Mouse (Mus musculus): ENCODE data around the gene Adgrg3. TPM values are rescaled to one million over a fixed set of nuclear protein-coding genes. Genes with fewer than 3 reads are reported as not detected.

Gene Adgrg3
- total RNA-seq (2014; fragmentation: Nextera tagmentation), result not detected in 2 replicates
- 0.17 and 0.49 TPM in 2 replicates for total RNA-seq (2017)
- 0.10 and 0.12 TPM in 2 replicates for polyA plus RNA-seq (2012)

- ATAC-seq (ENCODE audit: extremely low read depth, insufficient number of reproducible peaks, low FRiP score, poor library complexity, severe bottlenecking) (no peak), DNase-seq (ENCODE audit: low spot score) (no peak)
- H3K36me3 ChIP-seq (replicated peaks), result peaks cover 43% of the 10 kb centered on the region
- H3K9me3 ChIP-seq (replicated peaks), result no peaks in the 10 kb centered on the region
- peaks cover 25% of the 10 kb centered on the region for H3K4me1 ChIP-seq (ENCODE audit: insufficient read depth, low read depth, low read length)
- H3K4me3 ChIP-seq (ENCODE audit: low read depth, low read length), result no peak within 1 kb of the TSS
- TF ChIP-seq GATA2 (IDR thresholded peaks at IDR 0.05; ENCODE audit: borderline replicate concordance, low read depth, low read length) (no peak), TAL1 (conservative IDR thresholded peaks at IDR 0.05; ENCODE audit: low read depth, low read length) (no peak), POLR2AphosphoS5 (IDR thresholded peaks at IDR 0.05; ENCODE audit: insufficient replicate concordance, low read depth, low read length) (no peak), CTCF (IDR thresholded peaks at IDR 0.05; ENCODE audit: low read depth, low read length) (no peak), GATA1 (IDR thresholded peaks at IDR 0.05; ENCODE audit: borderline replicate concordance, low read length) (no peak)
- peaks cover 13% of the 10 kb centered on the region for H3K27me3 ChIP-seq (ENCODE audit: insufficient read depth, low read length)
Measured at GRCm38 (mm10) chr8:95017451-95017850, at the start of gene Adgrg3. Adgrg3 (plus strand) TSS chr8:95017692.

- Histone ChIP-seq H3K4me3 (ENCODE audit: low read depth, low read length) (no peak overlapping the region), H3K4me1 (ENCODE audit: insufficient read depth, low read depth, low read length) (peaks cover 92% of the 10 kb centered on the region), H3K36me3 (replicated peaks) (no peaks in the 10 kb centered on the region), H3K9me3 (replicated peaks) (no peaks in the 10 kb centered on the region), H3K27me3 (ENCODE audit: insufficient read depth, low read length) (no peaks in the 10 kb centered on the region)
- ATAC-seq (ENCODE audit: extremely low read depth, insufficient number of reproducible peaks, low FRiP score, poor library complexity, severe bottlenecking) (no peak), DNase-seq (ENCODE audit: low spot score) (no peak)
- TF ChIP-seq GATA1 (IDR thresholded peaks at IDR 0.05; ENCODE audit: borderline replicate concordance, low read length) (no peak), CTCF (IDR thresholded peaks at IDR 0.05; ENCODE audit: low read depth, low read length) (no peak), POLR2AphosphoS5 (IDR thresholded peaks at IDR 0.05; ENCODE audit: insufficient replicate concordance, low read depth, low read length) (no peak), GATA2 (IDR thresholded peaks at IDR 0.05; ENCODE audit: borderline replicate concordance, low read depth, low read length) (no peak), TAL1 (conservative IDR thresholded peaks at IDR 0.05; ENCODE audit: low read depth, low read length) (no peak)
Measured at GRCm38 (mm10) chr8:94973270-94973669, 44.2 kb upstream of the Adgrg3 start.

GRCm38 (mm10) chr8:94973786-94974185 is 43.7 kb upstream of the Adgrg3 start:
- no peak for TF ChIP-seq POLR2AphosphoS5 (IDR thresholded peaks at IDR 0.05; ENCODE audit: insufficient replicate concordance, low read depth, low read length)
- no peak for TF ChIP-seq TAL1 (conservative IDR thresholded peaks at IDR 0.05; ENCODE audit: low read depth, low read length)
- no peak for DNase-seq (ENCODE audit: low spot score)
- peaks cover 94% of the 10 kb centered on the region for H3K4me1 ChIP-seq (ENCODE audit: insufficient read depth, low read depth, low read length)

GRCm38 (mm10) chr8:94974467-94975165 is 42.9 kb upstream of the Adgrg3 start, which contains the start of gene Adgrg1:
Adgrg1 (plus strand) TSS chr8:94974751.
- H3K4me1 ChIP-seq (ENCODE audit: insufficient read depth, low read depth, low read length), result peaks cover 96% of the 10 kb centered on the region
- DNase-seq (ENCODE audit: low spot score) (no peak), ATAC-seq (ENCODE audit: extremely low read depth, insufficient number of reproducible peaks, low FRiP score, poor library complexity, severe bottlenecking) (no peak)
- H3K4me3 ChIP-seq (ENCODE audit: low read depth, low read length), result peak within 1 kb of the TSS; percentile 11; the same call in 1 of the 2 replicates
- no peaks in the 10 kb centered on the region for H3K9me3 ChIP-seq (replicated peaks)
- H3K36me3 ChIP-seq (replicated peaks), result peaks cover 2% of the 10 kb centered on the region
- TF ChIP-seq GATA2 (IDR thresholded peaks at IDR 0.05; ENCODE audit: borderline replicate concordance, low read depth, low read length), result no peak
- no peaks in the 10 kb centered on the region for H3K27me3 ChIP-seq (ENCODE audit: insufficient read depth, low read length)

More at GRCm38 (mm10) chr8:94973786-94974185, 43.7 kb upstream of the Adgrg3 start:
- no peak for ATAC-seq (ENCODE audit: extremely low read depth, insufficient number of reproducible peaks, low FRiP score, poor library complexity, severe bottlenecking)
- Histone ChIP-seq H3K27me3 (ENCODE audit: insufficient read depth, low read length) (no peaks in the 10 kb centered on the region), H3K4me3 (ENCODE audit: low read depth, low read length) (no peak overlapping the region), H3K9me3 (replicated peaks) (no peaks in the 10 kb centered on the region), H3K36me3 (replicated peaks) (no peaks in the 10 kb centered on the region)

GRCm38 (mm10) chr8:94976651-94977417 is 40.7 kb upstream of the Adgrg3 start:
- Histone ChIP-seq H3K4me1 (ENCODE audit: insufficient read depth, low read depth, low read length) (peaks cover 96% of the 10 kb centered on the region), H3K4me3 (ENCODE audit: low read depth, low read length) (peak overlapping the region; percentile 68), H3K27me3 (ENCODE audit: insufficient read depth, low read length) (no peaks in the 10 kb centered on the region), H3K9me3 (replicated peaks) (no peaks in the 10 kb centered on the region), H3K36me3 (replicated peaks) (peaks cover 14% of the 10 kb centered on the region)
- ATAC-seq (ENCODE audit: extremely low read depth, insufficient number of reproducible peaks, low FRiP score, poor library complexity, severe bottlenecking), result no peak
- TF ChIP-seq GATA1 (IDR thresholded peaks at IDR 0.05; ENCODE audit: borderline replicate concordance, low read length) (no peak), TAL1 (conservative IDR thresholded peaks at IDR 0.05; ENCODE audit: low read depth, low read length) (no peak), GATA2 (IDR thresholded peaks at IDR 0.05; ENCODE audit: borderline replicate concordance, low read depth, low read length) (no peak), CTCF (IDR thresholded peaks at IDR 0.05; ENCODE audit: low read depth, low read length) (no peak), POLR2AphosphoS5 (IDR thresholded peaks at IDR 0.05; ENCODE audit: insufficient replicate concordance, low read depth, low read length) (no peak)
- DNase-seq (ENCODE audit: low spot score), result no peak

DNA sequence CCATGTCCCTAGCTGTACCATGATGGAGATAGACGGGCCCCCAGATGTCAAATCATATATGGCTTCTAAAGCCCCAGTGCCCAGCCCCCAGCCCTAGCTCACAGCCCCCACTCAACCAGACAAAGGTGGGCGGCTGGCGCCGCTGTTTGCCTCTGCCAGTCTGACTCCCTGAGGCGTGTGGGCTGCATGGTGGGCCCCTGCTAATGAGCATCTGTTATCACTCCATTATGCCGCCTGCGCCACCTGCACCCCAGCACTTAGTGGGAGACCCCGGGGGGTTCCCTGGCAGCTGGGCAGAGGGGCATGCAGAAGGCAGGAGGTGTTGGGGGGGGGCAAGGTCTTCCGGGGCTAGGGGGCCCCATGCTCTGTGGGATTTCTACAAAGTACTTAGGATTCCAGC is 39.4 kb upstream of the Adgrg3 start:
- H3K27me3 ChIP-seq (ENCODE audit: insufficient read depth, low read length), result no peaks in the 10 kb centered on the region
- no peak for TF ChIP-seq POLR2AphosphoS5 (IDR thresholded peaks at IDR 0.05; ENCODE audit: insufficient replicate concordance, low read depth, low read length)
- no peak for TF ChIP-seq GATA2 (IDR thresholded peaks at IDR 0.05; ENCODE audit: borderline replicate concordance, low read depth, low read length)
- TF ChIP-seq GATA1 (IDR thresholded peaks at IDR 0.05; ENCODE audit: borderline replicate concordance, low read length), result no peak
- TF ChIP-seq CTCF (IDR thresholded peaks at IDR 0.05; ENCODE audit: low read depth, low read length), result no peak

More for the DNA sequence above, 39.4 kb upstream of the Adgrg3 start:
- peak overlapping the region; percentile 68; the same call in 1 of the 2 replicates for H3K4me3 ChIP-seq (ENCODE audit: low read depth, low read length)
- H3K9me3 ChIP-seq (replicated peaks), result no peaks in the 10 kb centered on the region
- DNase-seq (ENCODE audit: low spot score) (no peak), ATAC-seq (ENCODE audit: extremely low read depth, insufficient number of reproducible peaks, low FRiP score, poor library complexity, severe bottlenecking) (no peak)
- H3K36me3 ChIP-seq (replicated peaks), result peaks cover 14% of the 10 kb centered on the region
- peaks cover 99% of the 10 kb centered on the region for H3K4me1 ChIP-seq (ENCODE audit: insufficient read depth, low read depth, low read length)
